Mouse (Mus musculus): ENCODE measurements around the gene Dnal4. TPM values are rescaled to one million over a fixed set of nuclear protein-coding genes. Genes with fewer than 3 reads are reported as not detected.
A peak's percentile ranks its signal among the peaks of the same experiment; 100 is the strongest.

The Dnal4 gene
- polyA plus RNA-seq, 1 experiment from 2014 or later: 44.5 TPM

DNA sequence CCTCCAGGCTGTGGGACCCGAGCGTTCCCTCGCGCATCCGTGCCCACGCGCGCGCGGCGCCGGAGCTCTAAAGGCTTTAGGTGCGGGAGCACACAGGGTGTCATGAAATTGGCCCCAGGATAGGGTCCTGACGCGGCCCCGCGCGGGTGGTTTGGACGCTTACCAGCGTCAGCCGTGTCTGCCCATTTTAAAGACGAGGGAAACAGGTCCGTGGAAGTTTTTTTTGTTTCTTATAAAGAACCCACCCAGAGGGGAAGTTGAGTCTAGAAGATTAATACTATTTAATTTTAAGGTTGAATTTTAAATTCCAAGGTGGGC is 35.0 kb downstream of the Dnal4 start:
- H3K9me3 ChIP-seq: no peaks in the 10 kb centered on the region
- no peak; the same call in 1 of the 2 replicates for ATAC-seq
- H3K4me2 ChIP-seq (replicated peaks): peak overlapping the region; percentile 90
- H3K4me1 ChIP-seq (replicated peaks): peaks cover 19% of the 10 kb centered on the region
- no peak overlapping the region for H3K27ac ChIP-seq
- peak overlapping the region; percentile 97 for H3K4me3 ChIP-seq (replicated peaks)
- peaks cover 10% of the 10 kb centered on the region for H3K36me3 ChIP-seq
- H3K9ac ChIP-seq: peak overlapping the region; percentile 92
- no peaks in the 10 kb centered on the region for H3K27me3 ChIP-seq (replicated peaks)
- under 1% methylated on average over 23 of the region's 23 CpGs for WGBS

DNA sequence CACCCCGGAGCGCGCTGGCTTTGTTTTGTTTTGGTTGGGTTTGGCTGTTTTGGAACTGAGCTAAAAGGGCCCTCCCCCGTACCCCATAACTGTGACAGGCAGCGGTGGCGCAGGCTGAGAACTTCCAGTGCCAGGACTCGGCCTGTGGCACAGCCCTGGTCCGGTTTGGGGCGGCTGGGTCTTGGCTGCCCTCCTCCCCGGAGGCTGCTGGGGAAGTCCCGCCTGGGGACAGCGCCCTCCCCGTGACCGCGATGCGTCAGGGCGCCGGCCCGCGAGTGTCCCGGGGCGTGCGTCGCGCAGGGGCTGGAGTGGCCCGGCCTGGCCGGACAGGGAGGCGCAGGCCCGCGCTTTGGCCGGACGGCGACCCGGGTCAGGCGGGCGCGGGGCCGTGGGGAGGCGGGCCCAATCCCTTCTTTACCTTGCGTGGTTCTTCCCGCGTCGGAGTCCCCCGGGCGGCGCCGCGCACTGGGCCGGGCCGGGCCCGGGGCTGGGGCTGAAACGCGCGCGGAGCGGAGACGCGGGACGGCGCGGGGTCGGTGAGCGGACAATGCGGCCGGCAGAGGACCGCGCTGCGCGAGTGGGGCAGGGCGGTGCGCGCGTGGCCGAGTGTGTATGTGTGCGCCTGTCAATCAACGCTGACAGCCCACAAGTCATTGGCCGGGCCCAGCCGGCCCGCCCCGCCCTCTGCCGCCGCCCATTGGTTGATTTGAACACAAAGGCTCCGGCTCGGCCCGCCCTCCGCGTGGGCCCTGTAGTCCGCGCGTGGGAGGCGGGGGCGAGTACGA is 35.5 kb downstream of the Dnal4 start, which contains the start of gene Sun2:
TSS of gene Sun2 (minus strand) at position 616 of the 785 bp plus-strand sequence.
- peak within 1 kb of the TSS; percentile 90 for H3K4me2 ChIP-seq (replicated peaks)
- peaks cover 21% of the 10 kb centered on the region for H3K4me1 ChIP-seq (replicated peaks)
- peak within 1 kb of the TSS; percentile 54 for H3K27ac ChIP-seq
- peaks cover 16% of the 10 kb centered on the region for H3K36me3 ChIP-seq
- no peaks in the 10 kb centered on the region for H3K9me3 ChIP-seq
- peak; percentile 93 for ATAC-seq
- H3K9ac ChIP-seq: peak within 1 kb of the TSS; percentile 92
- under 1% methylated on average over 89 of the region's 93 CpGs for WGBS
- H3K4me3 ChIP-seq (replicated peaks): peak within 1 kb of the TSS; percentile 97
- H3K27me3 ChIP-seq (replicated peaks): no peaks in the 10 kb centered on the region

DNA sequence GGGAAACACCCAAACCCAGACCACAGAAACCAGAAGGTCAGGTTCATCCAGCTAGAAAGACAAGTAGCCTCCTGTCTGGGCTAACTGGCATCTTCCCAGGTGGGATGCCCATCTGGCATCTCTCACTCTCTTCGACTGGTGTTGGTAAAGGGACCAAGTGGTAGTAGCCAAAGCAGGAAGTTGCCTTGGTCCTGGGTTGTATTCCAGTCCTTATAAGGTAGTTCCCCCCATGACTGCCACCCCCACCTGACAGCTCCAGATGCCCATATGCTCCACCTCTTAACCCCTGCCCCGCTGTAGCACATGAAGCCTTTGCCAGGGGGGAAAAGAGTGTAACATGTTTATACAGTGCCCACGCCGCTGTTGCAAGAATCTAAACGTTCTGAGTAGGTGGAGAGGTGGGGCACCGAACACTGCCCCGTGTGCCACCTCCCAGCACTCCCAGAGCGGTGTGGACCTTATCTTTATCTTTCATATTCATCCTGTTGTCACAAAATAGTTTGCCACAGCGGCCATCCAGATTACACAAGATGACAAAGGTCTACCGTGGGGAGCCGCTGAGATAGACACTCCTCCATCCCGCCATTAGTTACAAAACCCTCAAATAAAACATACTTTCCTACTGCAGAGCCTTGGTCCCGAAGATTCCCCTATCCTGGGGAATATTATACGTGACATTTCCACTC is 36.3 kb downstream of the Dnal4 start:
- H3K4me2 ChIP-seq (replicated peaks): peak overlapping the region; percentile 90
- peak overlapping the region; percentile 97 for H3K4me3 ChIP-seq (replicated peaks)
- H3K9me3 ChIP-seq: no peaks in the 10 kb centered on the region
- H3K36me3 ChIP-seq: peaks cover 22% of the 10 kb centered on the region
- no peak for ATAC-seq
- peak overlapping the region; percentile 92 for H3K9ac ChIP-seq
- no peaks in the 10 kb centered on the region for H3K27me3 ChIP-seq (replicated peaks)
- H3K27ac ChIP-seq: peak overlapping the region; percentile 54
- peaks cover 21% of the 10 kb centered on the region for H3K4me1 ChIP-seq (replicated peaks)
- 14% methylated on average over 14 of the region's 14 CpGs for WGBS

DNA sequence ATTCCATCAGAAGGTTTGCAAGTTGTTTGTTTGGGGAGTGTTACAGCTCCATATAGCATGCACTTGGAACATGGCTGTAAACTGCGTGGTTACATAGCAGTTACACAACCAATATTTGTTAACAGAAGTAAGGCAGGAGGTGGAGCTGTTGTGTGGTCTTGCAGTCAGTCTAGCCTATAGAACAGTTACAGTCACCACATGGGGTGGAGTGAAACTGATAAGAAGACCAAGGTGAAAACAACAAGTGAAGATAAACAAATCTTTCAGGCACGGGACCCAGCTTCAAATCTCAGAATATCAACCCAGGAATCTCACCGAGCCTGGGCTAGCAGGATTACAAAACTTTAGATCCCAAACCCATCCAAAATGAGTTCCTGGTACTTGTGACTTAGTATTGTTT is 36.9 kb downstream of the Dnal4 start:
- Histone ChIP-seq H3K4me3 (replicated peaks) (peak overlapping the region; percentile 97), H3K4me2 (replicated peaks) (peak overlapping the region; percentile 90), H3K4me1 (replicated peaks) (peaks cover 21% of the 10 kb centered on the region), H3K36me3 (peaks cover 22% of the 10 kb centered on the region), H3K9ac (0 out of 2 replicates have a peak overlapping the region, but pooled peaks have one; percentile 92), H3K9me3 (no peaks in the 10 kb centered on the region), H3K27me3 (replicated peaks) (no peaks in the 10 kb centered on the region), H3K27ac (no peak overlapping the region)
- ATAC-seq: no peak
- 61% methylated on average over 3 of the region's 3 CpGs for WGBS

DNA sequence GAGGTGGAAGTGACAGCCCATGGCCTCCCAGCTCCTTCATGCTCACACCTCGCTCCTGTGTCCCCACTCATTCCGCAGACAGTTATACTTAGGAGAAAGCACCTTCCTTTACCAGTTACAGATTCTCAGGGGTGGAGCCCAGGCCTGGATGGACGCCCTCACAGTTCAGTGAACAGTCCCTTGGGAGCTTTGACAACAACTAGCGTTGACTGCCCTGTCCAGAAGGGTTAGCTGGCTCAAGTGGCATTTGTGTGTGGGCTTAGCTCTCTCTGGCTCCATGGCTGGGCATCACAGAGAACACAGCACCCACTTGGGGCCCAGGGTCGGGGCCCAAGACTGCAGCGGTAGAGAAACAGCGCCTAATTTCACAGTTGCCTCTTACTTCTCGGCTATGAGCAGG is 43.3 kb downstream of the Dnal4 start:
- no peak for ATAC-seq
- Histone ChIP-seq H3K4me2 (replicated peaks) (no peak overlapping the region), H3K4me1 (replicated peaks) (peaks cover 5% of the 10 kb centered on the region; the same call in 1 of the 2 replicates), H3K9me3 (no peaks in the 10 kb centered on the region), H3K27me3 (replicated peaks) (no peaks in the 10 kb centered on the region), H3K27ac (no peak overlapping the region), H3K4me3 (replicated peaks) (no peak overlapping the region), H3K9ac (no peak overlapping the region), H3K36me3 (peaks cover 42% of the 10 kb centered on the region)
- WGBS: 86% methylated on average over 8 of the region's 8 CpGs

DNA sequence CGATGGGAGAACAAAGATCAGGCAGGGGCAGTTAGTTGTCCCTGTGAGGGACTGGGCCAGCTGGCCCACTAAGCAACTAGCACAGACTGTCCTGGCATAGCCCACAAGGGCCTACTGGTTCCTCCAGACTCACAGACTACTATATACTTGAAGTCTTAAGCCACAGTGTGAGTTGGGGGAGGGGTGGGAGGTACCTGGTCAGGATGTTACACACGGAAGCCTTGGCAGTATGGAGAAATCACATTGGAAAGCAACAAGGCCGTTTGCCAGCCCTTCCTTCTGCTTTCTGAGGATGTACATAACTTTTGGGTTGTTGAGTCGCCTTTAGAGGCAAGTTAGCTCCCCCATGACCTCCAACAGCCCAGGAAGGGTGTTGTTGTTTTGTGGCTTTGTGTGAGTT is 44.0 kb downstream of the Dnal4 start:
- 75% methylated on average over 4 of the region's 4 CpGs for WGBS
- H3K36me3 ChIP-seq: peaks cover 39% of the 10 kb centered on the region
- H3K4me1 ChIP-seq (replicated peaks): peaks cover 3% of the 10 kb centered on the region; the same call in 1 of the 2 replicates
- no peaks in the 10 kb centered on the region for H3K27me3 ChIP-seq (replicated peaks)
- no peak overlapping the region for H3K27ac ChIP-seq
- no peak overlapping the region for H3K4me3 ChIP-seq (replicated peaks)
- H3K4me2 ChIP-seq (replicated peaks): no peak overlapping the region
- no peak for ATAC-seq
- H3K9ac ChIP-seq: no peak overlapping the region
- H3K9me3 ChIP-seq: no peaks in the 10 kb centered on the region

DNA sequence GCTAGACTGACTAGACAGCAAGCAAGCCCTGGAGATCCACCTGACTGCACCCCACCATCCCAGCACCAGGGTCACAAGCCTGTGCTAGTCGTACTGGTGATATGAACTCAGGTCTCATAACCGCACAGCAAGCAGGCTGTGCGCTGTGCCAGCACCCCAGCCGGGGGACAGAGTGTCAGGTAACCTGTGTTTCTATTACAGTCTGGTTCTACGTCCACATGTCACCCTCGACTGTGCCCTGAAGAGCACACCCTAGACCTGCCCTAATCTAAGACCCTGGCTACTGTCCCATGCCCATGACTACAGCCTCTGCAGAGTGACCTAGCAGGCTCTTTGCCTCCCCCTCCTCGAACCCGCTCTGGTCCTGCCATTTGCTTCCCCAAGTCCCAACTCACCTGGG is 44.5 kb downstream of the Dnal4 start:
- Histone ChIP-seq H3K27ac (no peak overlapping the region), H3K4me3 (replicated peaks) (no peak overlapping the region), H3K9me3 (no peaks in the 10 kb centered on the region), H3K4me1 (replicated peaks) (peaks cover 3% of the 10 kb centered on the region; the same call in 1 of the 2 replicates), H3K4me2 (replicated peaks) (no peak overlapping the region), H3K36me3 (peaks cover 36% of the 10 kb centered on the region), H3K9ac (no peak overlapping the region), H3K27me3 (replicated peaks) (no peaks in the 10 kb centered on the region)
- no peak for ATAC-seq
- 93% methylated on average over 8 of the region's 8 CpGs for WGBS

DNA sequence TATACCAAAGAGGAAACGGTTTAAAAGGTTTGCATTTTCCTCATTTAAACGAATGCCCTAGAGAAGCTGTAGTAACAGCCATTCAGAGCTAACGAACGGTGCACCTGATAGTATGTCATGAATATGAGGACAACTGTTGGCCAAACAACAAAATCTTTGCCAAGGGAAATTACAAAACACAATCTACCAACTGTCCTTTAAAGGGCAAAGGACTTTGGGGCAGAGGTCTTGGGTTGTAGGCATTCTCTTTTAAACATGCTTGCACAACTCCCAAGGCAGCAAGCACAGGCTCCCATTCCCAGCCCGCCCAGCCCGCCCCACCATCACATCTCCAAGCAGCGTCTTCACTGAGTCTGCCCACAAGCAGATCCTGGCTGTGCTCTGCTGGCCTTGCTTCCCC is 46.1 kb downstream of the Dnal4 start:
- Histone ChIP-seq H3K36me3 (peaks cover 38% of the 10 kb centered on the region), H3K9me3 (no peaks in the 10 kb centered on the region), H3K4me1 (replicated peaks) (no peaks in the 10 kb centered on the region; the same call in 1 of the 2 replicates), H3K4me3 (replicated peaks) (no peak overlapping the region), H3K4me2 (replicated peaks) (no peak overlapping the region), H3K27ac (no peak overlapping the region), H3K27me3 (replicated peaks) (no peaks in the 10 kb centered on the region), H3K9ac (no peak overlapping the region)
- WGBS: 84% methylated on average over 7 of the region's 7 CpGs
- ATAC-seq: no peak

DNA sequence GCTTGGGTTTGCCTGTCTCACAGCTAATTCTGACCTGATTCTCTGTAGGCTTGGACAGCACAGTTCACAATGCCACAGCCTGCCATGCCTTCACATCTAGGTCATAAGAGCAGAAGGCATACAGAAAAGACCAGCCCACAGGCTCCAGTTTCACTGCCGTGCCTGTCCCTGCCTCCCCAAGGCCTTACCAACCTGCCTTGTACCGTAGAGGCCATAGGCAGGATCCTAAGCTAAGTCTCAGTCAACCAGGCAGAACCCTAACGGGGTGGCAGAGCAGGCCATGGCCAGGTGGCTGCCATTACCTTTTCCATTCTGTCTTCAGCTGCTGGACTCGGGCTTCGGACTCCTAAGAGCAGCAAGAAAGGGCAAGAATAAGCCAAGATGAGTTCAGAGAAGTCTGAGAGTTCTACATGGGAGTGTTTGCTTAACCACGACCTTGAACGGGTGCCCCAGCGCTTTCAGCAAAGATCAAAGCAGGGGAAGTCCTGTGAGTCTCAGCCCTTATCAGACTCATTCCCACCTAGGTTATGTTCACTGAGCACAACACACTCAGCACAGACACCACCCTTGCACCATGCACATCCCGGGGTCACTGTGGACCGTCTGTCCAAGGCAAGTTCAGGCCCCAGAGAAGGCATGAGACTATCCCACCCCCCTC is 48.8 kb downstream of the Dnal4 start:
- Histone ChIP-seq H3K36me3 (peaks cover 39% of the 10 kb centered on the region), H3K27ac (no peak overlapping the region), H3K9me3 (no peaks in the 10 kb centered on the region), H3K9ac (no peak overlapping the region), H3K27me3 (replicated peaks) (no peaks in the 10 kb centered on the region), H3K4me1 (replicated peaks) (no peaks in the 10 kb centered on the region; the same call in 1 of the 2 replicates), H3K4me2 (replicated peaks) (no peak overlapping the region), H3K4me3 (replicated peaks) (no peak overlapping the region)
- ATAC-seq: peak; percentile 67
- WGBS: 63% methylated on average over 10 of the region's 10 CpGs

DNA sequence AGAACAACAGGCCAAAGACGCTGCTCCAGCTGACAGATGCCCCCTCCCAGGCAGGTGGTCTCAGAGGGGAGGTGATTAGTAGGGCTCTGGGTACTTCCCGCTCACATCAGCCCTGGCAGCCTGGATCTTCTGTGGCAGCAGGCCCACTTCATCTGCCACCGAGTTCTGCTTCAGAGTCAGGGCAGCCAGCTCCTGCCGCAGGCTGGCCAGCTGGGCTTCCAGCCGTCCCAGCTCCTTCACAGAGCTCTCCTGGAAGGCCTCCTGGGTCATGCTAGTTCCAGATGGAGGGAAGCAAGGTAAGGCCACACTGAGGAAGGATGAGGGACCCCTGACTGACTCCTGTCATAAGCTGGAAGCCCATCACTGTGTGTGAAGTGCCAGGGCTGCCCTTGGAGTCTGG is 49.3 kb downstream of the Dnal4 start:
- H3K27ac ChIP-seq: no peak overlapping the region
- no peaks in the 10 kb centered on the region for H3K9me3 ChIP-seq
- no peak for ATAC-seq
- peaks cover 34% of the 10 kb centered on the region for H3K36me3 ChIP-seq
- WGBS: 75% methylated on average over 5 of the region's 5 CpGs
- H3K4me1 ChIP-seq (replicated peaks): no peaks in the 10 kb centered on the region; the same call in 1 of the 2 replicates
- H3K4me3 ChIP-seq (replicated peaks): no peak overlapping the region
- H3K4me2 ChIP-seq (replicated peaks): no peak overlapping the region
- H3K27me3 ChIP-seq (replicated peaks): no peaks in the 10 kb centered on the region
- no peak overlapping the region for H3K9ac ChIP-seq

DNA sequence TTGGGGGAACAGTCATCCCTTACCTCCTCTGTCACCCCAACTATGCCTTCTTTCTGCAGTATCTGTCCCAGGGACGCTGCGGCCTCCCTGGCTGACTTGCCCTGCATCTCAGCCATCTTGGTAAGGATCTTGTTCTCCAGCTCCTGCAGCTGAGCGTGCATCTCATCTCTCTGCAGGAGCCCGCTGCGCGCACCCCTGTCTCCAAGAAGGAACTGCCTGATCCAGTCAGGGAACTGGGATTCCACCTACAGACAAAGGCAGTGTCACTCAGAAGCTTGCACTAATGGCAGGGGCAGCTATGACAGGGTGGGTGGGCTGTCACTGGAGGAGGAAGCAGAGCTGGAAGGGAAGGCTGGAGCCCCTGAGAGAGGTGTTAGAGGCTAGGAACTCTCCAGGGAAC is 49.8 kb downstream of the Dnal4 start:
- Histone ChIP-seq H3K9me3 (no peaks in the 10 kb centered on the region), H3K27me3 (replicated peaks) (no peaks in the 10 kb centered on the region), H3K4me2 (replicated peaks) (no peak overlapping the region), H3K4me3 (replicated peaks) (no peak overlapping the region), H3K4me1 (replicated peaks) (no peaks in the 10 kb centered on the region; the same call in 1 of the 2 replicates), H3K9ac (no peak overlapping the region), H3K36me3 (peaks cover 31% of the 10 kb centered on the region), H3K27ac (no peak overlapping the region)
- ATAC-seq: no peak
- WGBS: 95% methylated on average over 6 of the region's 6 CpGs

DNA sequence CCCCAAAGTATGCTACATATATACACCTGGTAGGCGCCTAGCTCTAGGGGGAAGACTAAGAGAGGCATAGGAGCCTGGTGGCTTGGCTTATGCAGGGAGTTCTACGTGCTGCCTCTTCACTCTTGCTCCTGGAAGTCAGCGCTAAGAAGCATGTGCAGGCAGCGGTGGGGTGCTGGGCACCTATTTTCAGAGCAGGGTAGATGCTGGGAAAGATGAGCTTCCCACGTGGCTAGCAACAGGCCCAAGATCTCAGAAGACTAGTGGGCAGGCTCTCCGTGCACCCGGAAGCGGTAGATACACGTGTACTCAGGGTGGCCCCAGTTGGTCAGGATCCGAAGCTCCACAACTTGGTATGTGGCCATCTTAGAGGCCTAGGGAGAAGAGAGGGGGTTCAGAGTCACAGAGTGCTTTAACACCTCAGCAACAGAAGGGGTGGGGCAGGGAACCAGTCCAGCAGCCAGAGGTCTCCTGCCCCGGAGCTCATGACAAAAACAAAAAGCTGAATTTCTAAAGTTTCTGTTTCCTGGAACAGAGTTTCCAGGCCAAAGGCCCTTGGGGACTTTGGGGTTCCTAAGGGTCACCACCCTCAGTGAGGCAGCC is 52.4 kb downstream of the Dnal4 start:
- Histone ChIP-seq H3K27ac (no peak overlapping the region), H3K36me3 (peaks cover 35% of the 10 kb centered on the region; the same call in 1 of the 2 replicates), H3K4me3 (replicated peaks) (no peak overlapping the region), H3K9ac (no peak overlapping the region; the same call in 1 of the 2 replicates), H3K4me2 (replicated peaks) (no peak overlapping the region), H3K9me3 (no peaks in the 10 kb centered on the region), H3K27me3 (replicated peaks) (no peaks in the 10 kb centered on the region), H3K4me1 (replicated peaks) (no peaks in the 10 kb centered on the region; the same call in 1 of the 2 replicates)
- 90% methylated on average over 11 of the region's 11 CpGs for WGBS
- ATAC-seq: no peak

All from intestine, embryonic 15.5 days (tissue).